Mouse (Mus musculus) cortical plate, adult 2 months (tissue): ENCODE measurements around the gene Proser3. TPM values are rescaled to one million over a fixed set of nuclear protein-coding genes. Genes with fewer than 3 reads are reported as not detected.

Experiments
- H3K27ac ChIP-seq: fragments of 200-500 bp; 2 replicates; pipeline ENCODE4 v1.5.1; 2012; ENCODE audit warnings: low read length, control low read depth, inconsistent platforms; ENCODE audit not compliant: insufficient read depth
- H3K4me1 ChIP-seq: fragments of 200-500 bp; 2 replicates; pipeline ENCODE4 v1.6.1; 2011; ENCODE audit warnings: low read length; ENCODE audit not compliant: control insufficient read depth, insufficient read depth
- H3K4me3 ChIP-seq: fragments of 200-500 bp; 2 replicates; pipeline ENCODE4 v1.5.1; 2011; ENCODE audit warnings: mild to moderate bottlenecking, low read length, control low read depth; ENCODE audit not compliant: insufficient read depth
- CTCF ChIP-seq: fragments of 200-500 bp; IDR thresholded peaks from 2 replicates; pipeline ENCODE4 v1.5.1; 2011; ENCODE audit warnings: mild to moderate bottlenecking, control low read depth, low read length; ENCODE audit not compliant: insufficient read depth; ENCODE audit errors: extremely low read depth
- POLR2A ChIP-seq: fragments of 200-500 bp; IDR thresholded peaks from 2 replicates; pipeline ENCODE4 v1.6.1; 2011; ENCODE audit warnings: mild to moderate bottlenecking, low read length, control low read depth; ENCODE audit not compliant: insufficient read depth; ENCODE audit errors: extremely low read depth
- polyA plus RNA-seq: library from polyadenylated mRNA; depleted of rRNA; stranded (reverse); fragments of >200 nt; gene quantifications from 2 replicates; pipeline ENCODE4 v1.2.3, GENCODE M21; 2012; rRNA removed

Gene Proser3
- polyA plus RNA-seq, 1 experiment: 6.2 TPM

DNA sequence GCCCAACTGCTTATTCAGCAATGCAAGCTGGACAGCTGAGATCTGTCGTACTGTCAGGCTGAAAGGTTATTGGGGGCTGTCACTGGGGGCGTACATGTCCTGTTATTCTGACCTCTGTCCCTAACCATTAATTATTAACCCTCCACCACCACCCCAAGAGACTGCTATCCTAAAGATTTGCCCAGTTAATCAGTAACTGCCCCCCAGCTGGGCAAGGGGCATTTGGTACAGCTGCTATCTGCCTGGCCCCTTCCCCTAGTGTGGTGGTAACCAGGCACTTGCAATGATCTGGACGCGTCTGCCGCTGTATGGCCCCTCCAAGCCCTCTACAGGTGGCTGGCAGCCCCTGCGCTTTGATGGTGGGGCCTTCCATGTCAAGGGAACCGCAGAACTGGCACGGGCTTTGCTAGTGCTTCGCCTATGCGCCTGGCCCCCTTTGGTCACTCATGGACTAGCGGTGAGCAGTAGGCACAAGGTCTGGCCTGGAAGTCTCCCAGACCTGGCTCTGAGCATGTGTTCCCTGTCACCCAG, 58.6 kb downstream of the Proser3 start, which contains the start of gene Prodh2:
Prodh2 (plus strand) TSS at position 222 of the 531 bp plus-strand sequence.
- TF ChIP-seq CTCF: no peak
- TF ChIP-seq POLR2A: no peak
- Histone ChIP-seq H3K4me3 (no peak within 1 kb of the TSS), H3K4me1 (no peaks in the 10 kb centered on the region), H3K27ac (no peak within 1 kb of the TSS)

- H3K27ac ChIP-seq: no peak overlapping the region
- no peak overlapping the region for H3K4me3 ChIP-seq
- H3K4me1 ChIP-seq: no peaks in the 10 kb centered on the region
- TF ChIP-seq CTCF (peak; percentile 79), POLR2A (no peak)
Measured at GRCm38 (mm10) chr7:30492765-30493164, 59.3 kb downstream of the Proser3 start.

DNA sequence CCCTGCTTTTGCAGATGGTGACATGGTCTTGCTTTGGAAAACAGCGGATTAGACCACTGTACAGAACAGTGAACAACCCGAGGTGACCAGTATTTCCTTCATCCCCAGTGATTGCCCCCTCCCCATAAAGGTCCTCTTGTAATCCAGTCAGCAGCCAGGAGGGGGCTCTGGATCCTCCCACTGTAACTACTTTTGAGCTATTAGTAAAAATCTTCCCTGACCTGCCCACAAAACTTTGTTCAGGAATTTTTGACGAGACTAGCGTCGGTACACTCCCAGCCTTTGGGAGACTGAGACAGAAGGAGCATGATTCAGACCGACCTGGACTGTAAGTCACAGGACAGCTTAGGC, 61.2 kb downstream of the Proser3 start:
- no peak overlapping the region for H3K4me3 ChIP-seq
- H3K27ac ChIP-seq: no peak overlapping the region
- H3K4me1 ChIP-seq: no peaks in the 10 kb centered on the region
- TF ChIP-seq CTCF (peak; percentile 8; the same call in 1 of the 2 replicates), POLR2A (no peak)

GRCm38 (mm10) chr7:30490251-30490956, 61.7 kb downstream of the Proser3 start:
- no peak overlapping the region for H3K27ac ChIP-seq
- H3K4me1 ChIP-seq: no peaks in the 10 kb centered on the region
- TF ChIP-seq CTCF (peak; percentile 69), POLR2A (no peak)
- no peak overlapping the region for H3K4me3 ChIP-seq

Other genes with a start within 250 kb of the Proser3 start
- gene Alkbh6, start 243.6 kb downstream of the Proser3 start, polyA plus RNA-seq: 135 and 141 TPM in 2 replicates
- gene Syne4, start 237.5 kb downstream of the Proser3 start, polyA plus RNA-seq: 23.6 and 24.7 TPM in 2 replicates
- gene E130208F15Rik, start 230.6 kb downstream of the Proser3 start, polyA plus RNA-seq: 0.35 and 0.44 TPM in 2 replicates
- 16.9 and 17.4 TPM in 2 replicates for gene Sdhaf1, start 228.4 kb downstream of the Proser3 start, polyA plus RNA-seq
- gene Lrfn3, start 189.5 kb downstream of the Proser3 start, polyA plus RNA-seq: 20.8 and 21.3 TPM in 2 replicates
- gene Tyrobp, start 138.5 kb downstream of the Proser3 start, polyA plus RNA-seq: 78.9 and 79.5 TPM in 2 replicates
- gene Hcst, start 132.4 kb downstream of the Proser3 start, polyA plus RNA-seq: 1.1 and 1.7 TPM in 2 replicates
- 4.4 and 5.7 TPM in 2 replicates for gene Nfkbid, start 130.6 kb downstream of the Proser3 start, polyA plus RNA-seq
- gene Aplp1, start 106.8 kb downstream of the Proser3 start, polyA plus RNA-seq: 1,095 and 1,125 TPM in 2 replicates
- 7.8 and 8.3 TPM in 2 replicates for gene Kirrel2, start 94.6 kb downstream of the Proser3 start, polyA plus RNA-seq
- 1.4 and 1.7 TPM in 2 replicates for gene Nphs1, start 94.0 kb downstream of the Proser3 start, polyA plus RNA-seq
- not detected in 2 replicates for gene Prodh2, start 58.7 kb downstream of the Proser3 start, polyA plus RNA-seq
- gene Arhgap33, start 17.2 kb downstream of the Proser3 start, polyA plus RNA-seq: 174 and 184 TPM in 2 replicates
- gene Hspb6, start 121 bp downstream of the Proser3 start, polyA plus RNA-seq: 11.0 and 11.3 TPM in 2 replicates
- 71.9 and 72.7 TPM in 2 replicates for gene Lin37, start 7.5 kb upstream of the Proser3 start, polyA plus RNA-seq
- 90.9 and 97.0 TPM in 2 replicates for gene U2af1l4, start 11.0 kb upstream of the Proser3 start, polyA plus RNA-seq
- 4.7 and 5.5 TPM in 2 replicates for gene Gm49396, start 11.0 kb upstream of the Proser3 start, polyA plus RNA-seq
- 127 and 133 TPM in 2 replicates for gene Psenen, start 11.3 kb upstream of the Proser3 start, polyA plus RNA-seq
- gene Igflr1, start 13.1 kb upstream of the Proser3 start, polyA plus RNA-seq: 3.4 and 4.4 TPM in 2 replicates
- gene Kmt2b, start 36.4 kb upstream of the Proser3 start, polyA plus RNA-seq: 40.0 and 45.3 TPM in 2 replicates
- 0.08 TPM in 1 of 2 replicates, not detected in the other for gene Zbtb32, start 46.6 kb upstream of the Proser3 start, polyA plus RNA-seq
- gene Upk1a, start 60.5 kb upstream of the Proser3 start, polyA plus RNA-seq: 2.0 and 2.1 TPM in 2 replicates
- 1,068 and 1,150 TPM in 2 replicates for gene Cox6b1, start 73.9 kb upstream of the Proser3 start, polyA plus RNA-seq
- not detected in 2 replicates for gene Etv2, start 83.6 kb upstream of the Proser3 start, polyA plus RNA-seq
- gene Rbm42, start 98.0 kb upstream of the Proser3 start, polyA plus RNA-seq: 59.7 and 60.1 TPM in 2 replicates
- gene Haus5, start 112.7 kb upstream of the Proser3 start, polyA plus RNA-seq: 7.6 and 9.4 TPM in 2 replicates
- gene Pmis2, start 119.3 kb upstream of the Proser3 start, polyA plus RNA-seq: not detected in 2 replicates
- not detected in 2 replicates for gene 2200002J24Rik, start 146.6 kb upstream of the Proser3 start, polyA plus RNA-seq
- 0.73 and 1.0 TPM in 2 replicates for gene Atp4a, start 159.9 kb upstream of the Proser3 start, polyA plus RNA-seq
- gene Tmem147, start 177.2 kb upstream of the Proser3 start, polyA plus RNA-seq: 189 and 190 TPM in 2 replicates
- gene Gapdhs, start 191.4 kb upstream of the Proser3 start, polyA plus RNA-seq: not detected in 2 replicates
- 8.4 and 8.6 TPM in 2 replicates for gene Sbsn, start 199.2 kb upstream of the Proser3 start, polyA plus RNA-seq
- 3.3 and 9.6 TPM in 2 replicates for gene Dmkn, start 211.5 kb upstream of the Proser3 start, polyA plus RNA-seq
- not detected in 2 replicates for gene Krtdap, start 235.6 kb upstream of the Proser3 start, polyA plus RNA-seq